Mouse (Mus musculus): ENCODE data around the gene Magi1.

The Magi1 gene

DNA sequence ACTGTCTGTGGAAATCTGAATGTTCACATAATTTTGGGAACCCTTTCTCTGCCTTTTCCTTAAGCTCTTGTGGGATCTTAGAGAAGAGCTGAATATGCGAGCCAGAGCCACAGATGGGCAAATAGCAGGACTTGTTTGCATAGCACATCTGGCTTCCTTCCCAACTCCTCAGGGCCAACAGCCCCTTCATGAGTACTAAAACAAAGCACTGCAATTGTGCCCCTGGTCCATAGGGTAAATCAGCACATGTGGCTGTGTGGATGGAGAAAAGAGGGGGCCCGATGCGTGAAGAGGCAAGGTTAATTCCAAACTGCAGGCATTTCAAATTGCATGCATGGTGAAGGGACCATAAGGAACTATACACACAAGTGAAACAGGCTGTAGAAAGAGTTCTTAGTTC lies 180.1 kb downstream of the Magi1 start:
- no peak for DNase-seq

DNA sequence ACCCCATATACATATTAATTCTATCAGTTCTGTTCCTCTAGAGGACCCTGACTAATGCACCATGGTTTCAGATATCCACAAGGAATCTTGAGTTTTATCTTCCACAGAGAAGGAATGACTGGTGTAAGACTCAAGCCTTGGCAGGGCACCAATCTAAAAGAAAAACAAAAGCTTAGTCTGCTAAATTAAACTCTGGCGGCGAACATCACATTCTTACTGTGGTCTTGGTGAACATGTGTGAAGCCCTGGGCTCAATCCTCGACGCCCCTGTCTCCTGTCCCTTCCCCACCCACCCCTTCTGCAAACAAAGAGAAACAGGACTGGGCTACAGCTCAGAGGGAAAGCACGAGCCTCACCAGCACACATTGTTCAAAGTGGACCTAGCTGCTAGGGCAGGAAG lies 182.5 kb downstream of the Magi1 start:
- no peak for DNase-seq

DNA sequence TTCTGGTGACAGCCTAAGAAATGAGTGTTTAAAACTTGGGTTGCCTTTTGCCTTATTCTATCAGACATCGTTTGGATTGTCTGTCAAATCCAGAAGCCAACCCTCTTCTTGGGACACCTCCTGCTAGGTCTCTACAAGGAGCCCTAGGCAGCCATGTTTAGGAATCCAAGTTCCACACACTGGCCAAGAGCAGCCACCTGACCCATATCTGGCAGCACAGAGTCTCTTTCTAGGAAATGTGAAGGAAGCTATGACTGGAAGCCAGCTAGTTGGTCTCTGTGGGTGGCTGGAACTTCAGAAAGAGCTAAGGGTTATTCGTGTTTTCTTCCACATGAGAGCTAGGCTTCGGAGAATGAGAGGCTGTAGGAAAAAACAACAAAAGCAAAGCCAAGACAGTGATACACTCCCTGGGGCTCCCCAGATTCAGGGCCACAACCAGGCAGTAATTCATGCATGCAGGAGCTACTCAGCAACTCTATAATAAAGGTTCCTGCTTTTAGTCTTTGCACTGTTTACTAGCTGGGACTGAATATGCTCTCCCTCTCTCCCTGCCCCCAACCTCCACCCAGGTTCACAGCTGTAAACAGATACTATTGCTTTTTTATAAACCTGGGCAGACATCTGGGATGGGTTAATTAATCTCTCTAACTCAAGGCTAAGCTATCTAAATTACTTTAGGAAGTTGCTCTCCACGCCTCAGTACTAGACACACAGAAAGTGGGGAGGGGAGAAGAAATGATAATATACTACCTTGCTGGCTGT lies 188.6 kb downstream of the Magi1 start:
- DNase-seq, result no peak

DNA sequence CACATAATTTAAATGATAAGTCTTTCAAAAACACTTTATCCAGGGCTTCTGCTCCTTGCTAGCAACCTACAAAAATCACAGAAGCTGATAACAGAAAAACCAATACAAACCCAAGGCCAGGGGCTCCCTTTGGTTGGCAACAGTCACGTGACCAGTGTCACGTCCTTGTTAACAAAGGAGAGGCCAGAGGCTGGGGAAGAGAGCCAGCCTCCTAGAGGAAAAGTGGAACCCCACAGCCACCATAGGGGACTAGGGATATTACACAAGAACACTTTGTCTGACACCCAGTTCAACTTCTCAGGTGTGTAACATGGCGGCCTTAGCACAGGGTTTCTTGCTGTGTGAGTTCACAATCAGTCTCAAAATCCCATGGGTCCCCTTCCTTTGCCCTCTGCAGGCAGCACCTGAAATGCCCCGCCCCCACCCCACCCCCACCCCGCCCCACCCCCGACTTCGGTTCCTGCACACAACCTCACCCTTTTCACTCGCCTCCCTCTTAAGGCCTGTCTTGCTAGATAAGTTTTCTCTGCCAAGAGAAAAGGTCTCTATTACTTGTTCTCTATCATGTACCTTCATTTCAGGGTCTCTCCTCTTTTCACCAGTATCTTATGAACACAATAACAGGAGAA lies 190.6 kb downstream of the Magi1 start:
- no peak for DNase-seq

DNA sequence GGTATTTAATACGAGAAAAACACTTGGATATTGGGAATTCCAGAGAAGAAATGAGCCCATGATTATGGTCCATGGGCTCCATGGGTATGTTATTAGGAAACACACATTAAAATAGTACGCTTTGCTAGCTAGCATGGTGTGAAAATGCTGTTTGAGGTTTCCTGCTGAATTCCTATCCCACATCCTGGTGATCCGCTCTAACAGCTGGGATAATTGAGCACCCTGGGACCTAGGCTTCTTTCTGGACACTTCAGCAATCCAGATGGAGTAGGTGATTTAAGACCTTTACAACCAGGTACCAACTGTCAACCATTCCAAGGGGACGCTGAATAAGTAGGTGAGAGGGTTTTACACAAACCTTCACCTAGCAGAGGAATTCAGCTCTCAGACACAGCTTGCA lies 191.2 kb downstream of the Magi1 start:
- no peak for DNase-seq

DNA sequence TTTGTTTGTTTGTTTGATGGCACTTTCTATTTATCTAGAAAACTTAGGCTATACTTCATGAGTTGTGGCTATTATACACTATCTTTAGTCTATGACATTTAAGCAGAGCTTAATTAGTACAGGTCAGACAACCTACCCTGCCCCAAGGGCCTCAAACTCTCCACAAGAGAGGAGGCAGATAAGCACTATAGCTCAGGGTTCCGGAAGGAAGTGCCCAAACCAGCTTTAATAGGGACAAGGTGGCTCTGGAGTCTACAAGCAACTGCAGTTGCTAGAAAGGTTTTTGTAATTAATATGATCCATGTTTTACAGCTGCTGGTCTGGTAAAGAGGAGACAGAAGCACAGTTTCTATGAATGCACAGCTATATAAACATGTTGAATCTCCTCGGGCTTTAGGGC lies 196.9 kb downstream of the Magi1 start:
- no peak for DNase-seq

DNA sequence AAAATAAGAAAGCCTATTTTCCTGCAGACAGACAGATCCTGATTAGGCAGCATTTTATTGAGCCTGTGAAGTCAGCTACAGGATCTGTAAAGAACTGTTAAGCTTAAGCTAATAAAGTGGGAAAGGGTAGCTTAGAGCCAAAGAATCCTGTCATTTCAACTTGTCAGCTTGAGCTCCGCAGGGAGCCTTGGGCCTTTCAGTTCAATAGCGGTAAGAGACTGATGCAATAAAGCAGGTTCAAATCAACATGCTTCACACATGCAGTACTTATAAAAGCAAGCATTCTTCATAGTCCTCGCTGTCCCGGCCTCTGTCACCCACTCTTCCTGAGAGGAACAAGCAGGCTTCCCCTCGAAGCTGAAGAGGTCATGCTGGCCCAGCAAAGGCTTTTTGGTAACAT lies 199.0 kb downstream of the Magi1 start:
- no peak for DNase-seq

DNA sequence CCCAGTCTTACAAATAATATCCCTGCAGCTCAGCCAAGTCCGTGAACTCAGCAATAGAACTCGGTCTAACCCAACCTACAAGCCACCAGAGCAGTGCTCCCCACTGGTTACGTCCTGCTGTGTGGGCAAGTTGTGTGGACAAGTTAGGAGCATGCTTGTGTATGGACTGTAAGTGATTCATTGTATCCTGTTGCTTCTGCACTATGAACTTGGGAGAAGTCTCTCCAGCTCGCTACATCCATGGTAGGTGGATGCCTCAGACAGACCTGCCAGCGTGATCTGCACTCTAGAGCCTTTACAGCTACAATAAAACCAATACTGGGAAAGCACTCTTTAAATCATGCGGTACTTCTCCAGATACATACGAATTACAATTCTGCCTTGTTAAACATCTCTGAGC lies 200.3 kb downstream of the Magi1 start:
- DNase-seq, result no peak

DNA sequence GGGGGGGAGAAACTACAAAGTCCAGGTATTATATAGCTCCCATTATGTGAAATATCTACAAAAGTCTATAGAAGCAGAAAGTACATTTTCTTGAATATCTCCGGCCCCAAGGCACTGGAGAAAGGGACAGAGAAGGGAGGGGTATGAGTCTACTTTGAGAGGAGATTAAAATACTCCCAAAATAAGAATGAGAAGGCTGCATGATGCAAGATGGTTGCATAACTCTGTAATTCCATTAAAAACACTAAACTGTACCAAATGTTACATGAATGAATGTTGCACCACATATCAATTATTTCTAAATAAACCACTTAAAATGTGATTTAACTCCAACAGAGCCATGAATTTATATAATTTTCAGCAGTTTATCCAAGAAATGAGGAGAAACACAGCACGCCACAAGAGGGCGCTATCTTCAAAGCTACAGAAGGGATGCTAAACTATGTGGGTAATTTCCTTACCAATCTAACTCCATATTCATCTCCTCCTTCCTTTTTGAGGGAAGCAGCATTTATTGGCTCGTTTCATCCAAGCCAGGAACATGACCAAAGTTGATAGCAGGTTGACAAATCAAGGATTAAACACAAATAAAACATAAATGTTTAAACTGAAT lies 202.7 kb downstream of the Magi1 start:
- peak; percentile 33 for DNase-seq

DNA sequence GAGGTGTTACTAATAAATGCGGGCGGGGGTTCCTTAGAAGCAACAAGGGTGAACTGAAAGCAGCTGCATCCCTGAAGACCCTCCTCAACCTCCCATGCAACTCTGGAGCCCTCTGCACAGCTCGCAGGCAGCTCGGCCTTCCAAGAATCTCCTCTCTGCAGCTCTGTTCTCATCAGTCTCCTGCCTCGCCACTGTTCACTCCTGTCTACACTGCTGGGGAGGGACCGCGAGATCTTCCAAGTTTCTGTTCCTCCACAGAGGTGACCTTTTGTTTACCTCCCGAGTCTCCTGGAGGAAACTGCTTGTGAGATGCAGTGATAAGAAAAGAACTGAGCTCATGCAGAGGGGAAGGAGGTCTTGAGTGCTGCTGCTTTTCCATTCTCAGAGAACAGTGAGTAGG lies 204.8 kb downstream of the Magi1 start:
- no peak for DNase-seq

DNA sequence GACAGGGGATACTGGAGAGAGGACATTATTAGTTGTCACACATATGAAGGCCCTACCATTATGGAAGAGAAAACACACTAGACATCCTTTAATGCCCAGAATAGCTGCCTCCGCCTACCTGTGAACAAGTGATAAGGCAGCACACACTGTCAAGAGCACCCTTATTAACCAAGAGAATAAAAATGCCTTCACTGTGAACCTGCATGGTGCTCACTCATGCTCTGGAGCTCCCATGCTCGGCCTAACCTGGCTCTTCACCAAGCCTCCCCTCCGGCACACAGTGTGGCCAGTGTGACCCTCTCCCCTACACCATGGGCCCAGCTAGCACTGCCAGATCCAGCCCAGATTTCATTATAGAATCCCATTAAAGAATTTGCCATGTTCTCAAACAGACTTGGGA lies 206.7 kb downstream of the Magi1 start:
- DNase-seq, result no peak

DNA sequence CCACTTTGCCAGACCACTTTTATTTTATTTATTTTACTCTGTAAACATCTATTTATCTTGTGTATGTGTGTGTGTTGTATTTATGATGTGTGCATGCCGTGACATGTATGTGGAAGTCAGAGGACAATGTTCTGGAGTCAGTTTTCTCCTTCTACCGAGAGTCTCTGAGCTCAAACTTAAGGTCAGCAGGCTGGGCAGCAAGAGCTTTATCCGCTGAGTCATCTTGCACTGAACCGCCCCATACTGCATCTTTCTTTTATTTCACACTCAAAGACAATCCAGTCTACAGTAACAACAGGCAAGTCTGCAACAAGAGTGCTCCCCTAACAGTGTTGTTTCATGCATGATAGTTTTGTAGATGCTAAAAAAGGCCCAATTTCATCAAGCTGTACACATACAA lies 207.7 kb downstream of the Magi1 start:
- no peak for DNase-seq

DNA sequence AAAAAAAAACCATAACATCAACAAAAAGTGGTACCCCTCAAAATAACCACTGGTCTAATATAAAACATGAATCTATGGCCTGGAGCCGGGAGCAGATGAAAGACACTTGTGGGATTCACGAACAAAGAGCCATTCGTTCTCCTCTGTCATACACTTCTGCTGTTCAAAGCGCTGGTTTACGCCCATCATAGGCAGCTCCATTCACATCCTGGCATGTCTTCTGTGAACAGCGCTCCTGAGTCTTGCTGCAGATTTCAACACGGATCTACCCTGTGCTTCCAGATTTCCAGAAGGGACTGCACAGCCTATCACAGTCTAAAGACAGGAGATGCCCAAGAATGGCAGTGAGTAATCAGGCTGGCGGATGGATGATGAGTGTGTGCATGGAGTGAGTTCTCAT lies 208.5 kb downstream of the Magi1 start:
- DNase-seq, result no peak

DNA sequence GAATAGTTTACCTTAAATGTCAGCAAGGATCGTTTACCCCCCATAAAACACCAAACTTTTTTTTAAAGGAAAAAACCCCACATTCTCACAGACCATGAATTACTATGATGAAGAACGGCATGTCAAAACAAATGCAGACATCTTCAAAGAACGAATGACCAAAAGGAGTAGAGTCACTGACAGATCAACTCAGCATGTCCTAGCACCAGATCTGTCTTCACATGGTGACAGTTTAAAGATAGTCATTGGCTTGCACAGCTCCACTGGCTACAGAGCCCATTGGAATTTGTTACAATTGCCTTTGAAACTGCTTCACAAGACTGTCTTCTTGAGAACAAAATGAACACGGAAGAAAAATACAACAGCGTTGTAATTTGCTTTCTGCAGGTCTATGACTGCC lies 212.0 kb downstream of the Magi1 start:
- no peak for DNase-seq

DNA sequence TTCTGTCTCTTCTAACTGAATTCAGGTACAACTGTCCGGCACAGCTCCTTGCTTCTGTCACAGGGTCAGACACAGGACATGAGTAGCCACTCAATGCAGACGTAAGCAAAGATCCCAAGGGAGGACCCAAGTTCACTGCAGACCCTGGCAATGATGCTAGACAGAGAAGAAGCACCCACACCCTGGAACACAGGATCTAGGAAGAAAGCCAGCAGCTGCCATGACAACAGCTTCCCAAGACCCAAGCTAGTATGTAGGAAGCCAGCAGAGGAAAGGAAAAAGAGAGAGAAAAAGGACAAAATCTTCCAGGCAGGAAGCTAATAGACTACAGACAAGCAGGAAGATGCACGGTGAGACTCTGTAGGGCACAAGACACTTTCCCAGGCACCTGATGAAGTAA lies 213.0 kb downstream of the Magi1 start:
- DNase-seq, result no peak

DNA sequence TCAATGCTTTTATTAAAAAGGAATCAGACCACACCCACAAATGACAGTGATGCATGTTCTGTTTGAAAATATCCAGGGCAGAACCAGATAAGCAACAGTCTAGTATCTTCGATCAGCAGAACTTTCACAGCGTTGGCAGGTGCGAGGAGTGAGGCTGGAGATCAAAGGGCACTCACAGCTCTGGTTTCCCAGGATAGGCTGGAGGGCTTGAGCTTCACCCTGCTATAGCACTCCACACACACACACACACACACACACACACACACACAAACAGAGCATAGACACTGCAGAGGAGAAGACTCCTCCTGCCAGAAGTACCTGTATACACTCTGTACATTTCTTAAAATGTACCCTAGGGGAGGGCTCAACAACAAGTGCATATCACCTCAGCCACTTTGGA lies 214.3 kb downstream of the Magi1 start:
- DNase-seq, result no peak

DNA sequence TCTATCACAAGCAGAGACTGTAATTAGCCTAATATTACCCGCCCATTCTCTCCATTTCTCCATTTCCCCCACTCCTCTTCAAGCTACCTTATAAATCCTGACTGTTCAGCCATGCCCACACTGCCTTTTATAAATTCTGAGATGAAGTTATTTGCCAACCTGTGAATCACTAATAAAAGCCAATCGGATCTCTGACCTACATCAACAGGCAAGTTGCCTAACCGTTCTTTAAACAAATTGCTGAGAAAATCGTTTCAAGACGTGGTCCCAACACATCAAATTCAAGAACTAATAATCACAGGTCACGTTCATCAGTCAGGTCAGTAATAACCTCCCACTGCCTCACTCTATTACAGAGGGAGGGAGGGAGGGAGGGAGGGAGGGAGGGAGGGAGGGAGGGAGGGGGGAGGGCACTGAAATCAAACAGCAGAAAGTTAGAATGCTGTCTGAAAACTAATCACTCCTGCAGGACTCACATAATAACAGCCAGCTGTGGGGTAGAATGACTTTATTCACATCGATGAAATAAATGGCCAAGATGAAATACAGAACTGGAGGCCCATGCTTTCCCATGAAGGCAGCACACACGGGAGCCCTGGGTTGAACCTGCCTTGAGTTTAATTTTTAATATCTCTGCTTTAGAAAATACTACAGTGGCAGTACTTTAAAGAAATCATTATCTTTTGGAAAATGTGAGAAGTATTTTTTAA lies 215.8 kb downstream of the Magi1 start:
- no peak for DNase-seq

DNA sequence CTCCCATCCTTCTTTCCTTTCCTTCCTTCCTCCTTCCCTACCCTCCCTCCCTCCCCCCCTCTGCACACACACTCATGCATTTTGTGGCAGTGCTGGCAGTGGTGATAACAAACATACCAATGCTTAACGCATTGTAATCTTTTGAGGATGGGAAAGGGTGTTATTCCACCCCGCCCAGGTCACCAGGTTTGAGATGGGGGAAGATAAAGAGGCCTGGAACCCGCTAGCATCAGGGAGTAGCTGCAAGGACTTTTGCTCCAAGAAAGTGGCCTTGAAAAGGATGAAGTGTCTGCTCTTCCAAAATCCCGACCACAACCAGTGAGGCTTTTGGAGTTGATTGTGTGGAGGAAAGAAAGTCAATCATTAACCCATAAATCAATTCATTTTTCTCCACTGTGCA lies 218.9 kb downstream of the Magi1 start:
- no peak for DNase-seq

DNA sequence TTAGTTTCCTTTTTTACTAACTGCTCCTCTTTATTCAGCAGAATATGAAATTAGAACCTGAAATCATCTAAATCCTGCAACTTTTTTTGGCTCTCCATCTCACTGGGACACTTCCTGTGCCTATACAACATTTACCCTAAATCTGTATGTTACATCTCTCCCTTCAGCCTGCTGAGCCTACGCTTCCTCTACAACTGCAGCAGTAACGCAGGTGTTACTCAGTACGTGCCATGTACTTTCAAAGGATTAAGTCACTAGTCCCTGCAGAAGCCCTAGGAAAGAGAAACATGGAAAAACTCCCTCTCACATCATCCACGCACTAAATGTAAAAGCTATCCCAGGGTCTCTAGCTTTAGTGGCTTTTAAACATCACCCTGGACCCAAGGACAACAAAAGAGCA lies 220.2 kb downstream of the Magi1 start:
- DNase-seq, result no peak

DNA sequence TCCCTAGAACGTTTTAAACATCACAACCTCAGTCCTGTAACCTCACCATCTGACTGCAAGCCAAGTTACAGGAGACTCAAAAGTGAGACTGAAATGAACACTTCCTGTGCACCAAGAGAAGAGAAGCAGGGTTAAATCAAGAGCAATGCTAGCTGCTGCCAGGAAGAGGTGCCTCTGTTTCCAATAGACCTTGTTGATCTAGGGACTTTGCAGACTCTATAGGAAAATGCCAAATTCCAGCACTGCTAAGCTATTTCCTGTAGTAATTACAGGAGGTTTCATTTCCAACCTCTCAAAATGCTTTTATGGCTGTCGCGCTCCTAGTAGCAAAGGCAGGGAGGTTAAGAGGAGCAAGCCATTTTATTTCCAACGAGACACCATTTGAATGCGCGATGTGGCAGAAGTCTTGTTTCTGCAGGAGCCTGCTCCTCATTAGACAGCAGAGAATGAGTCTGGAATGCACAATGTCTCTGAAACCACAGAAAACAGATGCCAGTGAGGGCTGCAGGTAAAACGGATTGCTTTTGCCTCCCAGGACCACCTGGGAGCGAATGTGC lies 222.2 kb downstream of the Magi1 start:
- no peak for DNase-seq

DNA sequence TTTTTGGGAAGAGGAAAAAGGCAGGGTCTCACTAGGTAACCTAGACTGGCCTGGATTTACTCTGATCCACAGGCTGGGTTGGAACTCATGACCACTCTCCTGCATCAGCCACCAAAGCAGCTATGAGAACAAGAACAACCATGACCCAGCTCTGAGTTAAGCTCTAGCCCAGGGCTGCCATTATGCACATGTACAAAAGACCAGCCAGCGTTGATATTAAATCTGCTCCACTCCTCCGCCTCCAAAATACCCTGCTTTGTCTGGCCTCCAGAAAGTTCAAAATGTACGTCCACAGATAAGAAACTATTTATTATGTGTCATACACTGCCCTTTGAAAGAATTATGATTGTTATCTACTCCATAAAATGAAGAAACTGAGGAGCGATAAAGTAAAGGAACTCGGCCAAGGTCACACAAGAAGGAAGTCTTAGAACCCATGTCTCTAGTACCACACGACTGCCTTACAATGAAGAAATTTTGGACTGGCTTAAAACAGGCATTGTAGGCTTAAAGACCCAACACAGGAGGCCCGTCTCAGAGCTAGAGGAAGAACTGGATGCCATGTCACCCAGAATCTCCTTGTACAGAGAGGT lies 223.0 kb downstream of the Magi1 start:
- DNase-seq, result no peak

DNA sequence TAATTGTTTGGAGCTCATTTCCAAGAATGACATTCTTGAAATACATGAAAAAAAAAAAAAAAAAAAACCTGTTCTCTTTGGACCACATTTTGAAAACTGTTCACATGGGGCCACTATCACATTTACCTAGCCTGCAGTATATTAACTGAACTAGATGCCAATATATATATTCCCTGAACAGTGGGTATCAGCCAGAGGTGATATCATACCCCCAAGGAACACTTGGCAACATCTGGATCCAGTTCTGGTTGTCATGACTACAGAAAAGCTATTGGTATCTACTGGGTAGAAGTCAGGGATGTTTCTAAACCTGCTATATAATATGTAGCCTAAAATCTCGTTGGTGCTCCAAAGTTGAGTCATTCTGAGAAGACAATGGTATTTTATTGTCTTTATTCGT lies 224.6 kb downstream of the Magi1 start:
- no peak for DNase-seq

DNA sequence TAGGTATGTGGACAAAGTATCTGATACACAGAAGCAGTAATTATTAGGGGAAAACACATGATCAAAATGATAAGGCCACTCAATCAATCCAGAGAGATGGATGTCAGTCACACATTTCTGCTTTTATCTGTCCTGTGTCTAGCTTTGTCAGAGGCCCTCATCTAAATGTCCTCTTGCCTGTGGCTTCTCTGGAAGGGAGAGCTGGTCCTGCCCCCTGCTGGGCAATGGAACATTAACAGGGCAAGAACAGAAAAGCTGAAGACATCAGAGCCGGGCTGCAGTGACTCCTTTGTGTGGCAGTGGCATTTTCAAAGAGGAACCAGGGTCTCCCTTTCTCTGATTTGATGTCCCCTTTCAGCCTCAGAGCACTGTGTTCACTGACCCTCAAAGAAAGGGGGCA lies 229.8 kb downstream of the Magi1 start:
- DNase-seq, result no peak
